Mouse (Mus musculus): ENCODE measurements around the gene Gm6309. TPM values are rescaled to one million over a fixed set of nuclear protein-coding genes. Genes with fewer than 3 reads are reported as not detected.
"Not testable (repeated sequence)": the region's sequence is repeated elsewhere in the genome, so short reads cannot be mapped to it uniquely, and the experiment has no call there.

The Gm6309 gene
- polyA plus RNA-seq (2015; fragmentation: Nextera tagmentation; extraction: Ambion mirVana): not detected in 2 replicates

GRCm38 (mm10) chr5:146170621-146171020 is at the start of gene Gm6309:
Gene Gm6309 (minus strand): TSS chr5:146170721.
- 75% methylated on average over 2 of the region's 2 CpGs for WGBS
- H3K9me3 ChIP-seq (replicated peaks; ENCODE audit: control insufficient read depth, low read length); H3K9ac ChIP-seq (ENCODE audit: low read length); H3K27ac ChIP-seq (ENCODE audit: low read length); H3K4me2 ChIP-seq (ENCODE audit: low read depth, low read length); H3K4me3 ChIP-seq (replicated peaks; ENCODE audit: low read length); H3K27me3 ChIP-seq (ENCODE audit: control insufficient read depth, insufficient read depth, low read length); H3K36me3 ChIP-seq (ENCODE audit: control insufficient read depth, insufficient read depth, low read length); H3K4me1 ChIP-seq (ENCODE audit: control insufficient read depth, insufficient read depth, low read length); ATAC-seq (ENCODE audit: insufficient read depth, low FRiP score): not testable (repeated sequence)

GRCm38 (mm10) chr5:146205537-146205936 is 35.0 kb upstream of the Gm6309 start:
- H3K4me1 ChIP-seq (ENCODE audit: control insufficient read depth, insufficient read depth, low read length): no peaks in the 10 kb centered on the region
- H3K27ac ChIP-seq (ENCODE audit: low read length): no peak overlapping the region
- peaks cover 45% of the 10 kb centered on the region for H3K36me3 ChIP-seq (ENCODE audit: control insufficient read depth, insufficient read depth, low read length)
- WGBS: 92% methylated on average over 5 of the region's 5 CpGs
- H3K27me3 ChIP-seq (ENCODE audit: control insufficient read depth, insufficient read depth, low read length): no peaks in the 10 kb centered on the region
- no peaks in the 10 kb centered on the region for H3K9me3 ChIP-seq (replicated peaks; ENCODE audit: control insufficient read depth, low read length)
- H3K4me3 ChIP-seq (replicated peaks; ENCODE audit: low read length): no peak overlapping the region
- no peak for ATAC-seq (ENCODE audit: insufficient read depth, low FRiP score)
- no peak overlapping the region for H3K9ac ChIP-seq (ENCODE audit: low read length)
- H3K4me2 ChIP-seq (ENCODE audit: low read depth, low read length): no peak overlapping the region

- Histone ChIP-seq H3K4me3 (replicated peaks; ENCODE audit: low read length) (no peak overlapping the region), H3K4me2 (ENCODE audit: low read depth, low read length) (no peak overlapping the region), H3K9ac (ENCODE audit: low read length) (no peak overlapping the region), H3K27me3 (ENCODE audit: control insufficient read depth, insufficient read depth, low read length) (no peaks in the 10 kb centered on the region), H3K36me3 (ENCODE audit: control insufficient read depth, insufficient read depth, low read length) (peaks cover 36% of the 10 kb centered on the region), H3K27ac (ENCODE audit: low read length) (no peak overlapping the region), H3K9me3 (replicated peaks; ENCODE audit: control insufficient read depth, low read length) (no peaks in the 10 kb centered on the region), H3K4me1 (ENCODE audit: control insufficient read depth, insufficient read depth, low read length) (no peaks in the 10 kb centered on the region)
- 77% methylated on average over 2 of the region's 2 CpGs for WGBS
- ATAC-seq (ENCODE audit: insufficient read depth, low FRiP score): no peak
These were observed 33.4 kb upstream of the Gm6309 start for GRCm38 (mm10) chr5:146203921-146204320.

GRCm38 (mm10) chr5:146200580-146200979 is 30.1 kb upstream of the Gm6309 start:
- no peak for ATAC-seq (ENCODE audit: insufficient read depth, low FRiP score)
- H3K27ac ChIP-seq (ENCODE audit: low read length): no peak overlapping the region
- 98% methylated on average over 6 of the region's 6 CpGs for WGBS

DNA sequence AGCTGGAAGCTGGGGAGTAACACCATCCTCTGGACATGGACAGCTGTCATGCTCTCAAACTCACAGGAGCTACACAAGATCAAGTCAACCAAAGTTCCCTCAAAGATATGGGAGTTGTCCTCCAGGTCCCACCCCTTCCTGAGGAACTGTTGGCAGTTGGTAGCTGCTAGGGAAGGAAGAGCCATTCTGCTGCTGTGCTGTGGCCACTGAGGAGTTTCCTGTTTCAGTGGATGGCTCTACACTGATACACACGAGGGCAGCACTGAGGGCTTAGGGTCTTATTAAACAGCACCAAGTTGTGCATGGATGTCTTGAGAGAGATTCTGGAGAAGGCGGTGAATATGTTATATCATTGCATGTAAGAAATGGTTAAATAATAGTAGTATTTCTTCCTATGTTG is 29.0 kb upstream of the Gm6309 start:
- peaks cover 15% of the 10 kb centered on the region for H3K36me3 ChIP-seq (ENCODE audit: control insufficient read depth, insufficient read depth, low read length)
- no peak for ATAC-seq (ENCODE audit: insufficient read depth, low FRiP score)
- H3K4me3 ChIP-seq (replicated peaks; ENCODE audit: low read length): no peak overlapping the region
- H3K4me1 ChIP-seq (ENCODE audit: control insufficient read depth, insufficient read depth, low read length): no peaks in the 10 kb centered on the region
- no peak overlapping the region for H3K4me2 ChIP-seq (ENCODE audit: low read depth, low read length)
- 79% methylated on average over 2 of the region's 2 CpGs for WGBS
- no peaks in the 10 kb centered on the region for H3K9me3 ChIP-seq (replicated peaks; ENCODE audit: control insufficient read depth, low read length)
- H3K9ac ChIP-seq (ENCODE audit: low read length): no peak overlapping the region
- no peak overlapping the region for H3K27ac ChIP-seq (ENCODE audit: low read length)
- no peaks in the 10 kb centered on the region for H3K27me3 ChIP-seq (ENCODE audit: control insufficient read depth, insufficient read depth, low read length)

More at GRCm38 (mm10) chr5:146200580-146200979, 30.1 kb upstream of the Gm6309 start:
- H3K36me3 ChIP-seq (ENCODE audit: control insufficient read depth, insufficient read depth, low read length): peaks cover 17% of the 10 kb centered on the region
- H3K4me1 ChIP-seq (ENCODE audit: control insufficient read depth, insufficient read depth, low read length): no peaks in the 10 kb centered on the region
- H3K9ac ChIP-seq (ENCODE audit: low read length): no peak overlapping the region
- H3K9me3 ChIP-seq (replicated peaks; ENCODE audit: control insufficient read depth, low read length): no peaks in the 10 kb centered on the region
- no peak overlapping the region for H3K4me2 ChIP-seq (ENCODE audit: low read depth, low read length)
- no peak overlapping the region for H3K4me3 ChIP-seq (replicated peaks; ENCODE audit: low read length)
- no peaks in the 10 kb centered on the region for H3K27me3 ChIP-seq (ENCODE audit: control insufficient read depth, insufficient read depth, low read length)

DNA sequence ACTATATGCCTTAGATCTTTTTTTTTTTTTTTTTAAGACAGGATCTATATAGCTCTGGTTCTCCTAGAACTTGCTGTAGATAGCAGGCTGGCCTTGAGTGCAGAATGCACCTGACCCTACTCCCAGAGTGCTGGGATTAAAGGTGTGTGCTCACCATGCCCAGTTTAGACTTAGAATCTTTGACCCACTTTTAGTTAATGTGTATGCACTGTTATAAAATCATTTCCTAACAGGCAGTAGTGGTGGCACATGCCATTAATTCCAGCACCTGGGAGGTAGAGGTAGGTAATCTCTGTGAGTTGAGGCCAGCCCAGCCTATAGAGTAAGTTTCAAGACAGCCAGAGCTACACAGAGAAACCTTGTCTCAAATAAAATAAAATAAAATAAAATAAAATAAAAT is 28.6 kb upstream of the Gm6309 start:
- H3K9ac ChIP-seq (ENCODE audit: low read length): no peak overlapping the region
- no peak for ATAC-seq (ENCODE audit: insufficient read depth, low FRiP score)
- H3K36me3 ChIP-seq (ENCODE audit: control insufficient read depth, insufficient read depth, low read length): peaks cover 10% of the 10 kb centered on the region
- H3K4me2 ChIP-seq (ENCODE audit: low read depth, low read length): no peak overlapping the region
- H3K9me3 ChIP-seq (replicated peaks; ENCODE audit: control insufficient read depth, low read length): no peaks in the 10 kb centered on the region
- H3K27me3 ChIP-seq (ENCODE audit: control insufficient read depth, insufficient read depth, low read length): no peaks in the 10 kb centered on the region
- H3K27ac ChIP-seq (ENCODE audit: low read length): no peak overlapping the region
- H3K4me3 ChIP-seq (replicated peaks; ENCODE audit: low read length): no peak overlapping the region
- H3K4me1 ChIP-seq (ENCODE audit: control insufficient read depth, insufficient read depth, low read length): no peaks in the 10 kb centered on the region

DNA sequence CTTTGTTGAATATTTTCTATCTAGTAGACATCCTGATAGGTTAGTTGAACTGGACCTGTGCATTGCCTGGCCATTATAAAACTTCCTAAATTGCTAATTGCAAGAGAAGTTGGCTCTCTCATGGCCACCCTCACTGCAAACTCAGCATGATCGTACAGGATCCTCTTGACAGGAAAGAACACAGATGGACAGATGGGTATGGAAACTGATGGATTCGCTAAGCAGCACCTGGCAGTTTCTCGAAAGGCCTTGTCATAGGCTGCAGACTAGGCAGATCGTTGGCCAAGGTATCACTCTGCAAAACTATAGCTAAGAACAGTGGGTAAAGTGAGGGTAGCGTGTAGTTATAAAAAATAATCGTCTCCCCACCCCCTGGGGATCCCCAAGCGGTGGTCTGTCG is 22.8 kb upstream of the Gm6309 start:
- WGBS: 78% methylated on average over 8 of the region's 8 CpGs
- H3K4me2 ChIP-seq (ENCODE audit: low read depth, low read length): no peak overlapping the region
- no peak for ATAC-seq (ENCODE audit: insufficient read depth, low FRiP score)

DNA sequence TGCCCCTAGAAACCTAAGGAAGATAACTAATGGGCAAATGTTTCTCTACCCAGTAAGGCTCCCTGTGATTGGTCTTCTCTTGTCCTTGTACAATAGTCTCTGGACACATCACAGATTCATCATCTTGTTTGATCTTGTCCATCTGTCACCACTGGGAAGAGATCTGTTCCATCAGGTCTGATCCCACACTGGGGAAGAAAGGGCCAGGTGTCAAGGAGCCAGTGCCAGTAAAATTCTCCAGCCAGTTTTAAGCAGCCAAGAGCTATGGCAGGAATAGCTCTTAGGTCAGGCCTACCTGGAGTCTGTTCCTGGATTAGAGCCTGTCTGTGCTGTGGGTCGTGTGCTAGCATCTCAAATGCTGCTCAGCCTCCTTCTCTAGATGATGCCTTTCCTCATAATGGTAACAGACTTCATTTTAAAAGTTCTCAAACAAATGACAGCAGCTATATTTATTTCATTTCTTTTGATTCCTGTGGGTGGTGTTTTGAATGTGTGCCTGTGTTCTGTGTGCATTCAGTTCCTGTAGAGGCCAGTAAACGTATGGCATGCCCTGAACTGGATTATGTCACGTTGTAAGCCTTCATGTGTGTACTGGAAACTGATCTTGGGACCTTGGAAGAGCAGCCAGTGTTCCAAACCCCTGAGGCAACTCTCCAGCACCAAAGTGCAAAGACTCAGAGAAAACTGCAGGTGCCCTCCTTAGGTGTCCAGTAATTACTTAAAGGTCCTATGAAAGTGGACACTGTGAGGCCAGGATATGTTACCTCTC is 20.2 kb upstream of the Gm6309 start:
- H3K4me2 ChIP-seq (ENCODE audit: low read depth, low read length): no peak overlapping the region
- no peak overlapping the region for H3K9ac ChIP-seq (ENCODE audit: low read length)

More for the DNA sequence above, 22.8 kb upstream of the Gm6309 start:
- no peaks in the 10 kb centered on the region for H3K4me1 ChIP-seq (ENCODE audit: control insufficient read depth, insufficient read depth, low read length)
- no peaks in the 10 kb centered on the region for H3K27me3 ChIP-seq (ENCODE audit: control insufficient read depth, insufficient read depth, low read length)
- H3K27ac ChIP-seq (ENCODE audit: low read length): no peak overlapping the region
- H3K9ac ChIP-seq (ENCODE audit: low read length): no peak overlapping the region
- no peaks in the 10 kb centered on the region for H3K9me3 ChIP-seq (replicated peaks; ENCODE audit: control insufficient read depth, low read length)
- no peaks in the 10 kb centered on the region for H3K36me3 ChIP-seq (ENCODE audit: control insufficient read depth, insufficient read depth, low read length)
- H3K4me3 ChIP-seq (replicated peaks; ENCODE audit: low read length): no peak overlapping the region

GRCm38 (mm10) chr5:146190093-146190492 is 19.6 kb upstream of the Gm6309 start:
- Histone ChIP-seq H3K4me3 (replicated peaks; ENCODE audit: low read length) (no peak overlapping the region), H3K4me2 (ENCODE audit: low read depth, low read length) (no peak overlapping the region), H3K9me3 (replicated peaks; ENCODE audit: control insufficient read depth, low read length) (no peaks in the 10 kb centered on the region), H3K27me3 (ENCODE audit: control insufficient read depth, insufficient read depth, low read length) (no peaks in the 10 kb centered on the region), H3K9ac (ENCODE audit: low read length) (no peak overlapping the region), H3K4me1 (ENCODE audit: control insufficient read depth, insufficient read depth, low read length) (no peaks in the 10 kb centered on the region), H3K27ac (ENCODE audit: low read length) (no peak overlapping the region), H3K36me3 (ENCODE audit: control insufficient read depth, insufficient read depth, low read length) (no peaks in the 10 kb centered on the region)
- ATAC-seq (ENCODE audit: insufficient read depth, low FRiP score): no peak
- 51% methylated on average over 4 of the region's 4 CpGs for WGBS

More for the DNA sequence above, 20.2 kb upstream of the Gm6309 start:
- no peaks in the 10 kb centered on the region for H3K36me3 ChIP-seq (ENCODE audit: control insufficient read depth, insufficient read depth, low read length)
- 56% methylated on average over 3 of the region's 3 CpGs for WGBS
- ATAC-seq (ENCODE audit: insufficient read depth, low FRiP score): no peak
- no peaks in the 10 kb centered on the region for H3K27me3 ChIP-seq (ENCODE audit: control insufficient read depth, insufficient read depth, low read length)
- no peaks in the 10 kb centered on the region for H3K4me1 ChIP-seq (ENCODE audit: control insufficient read depth, insufficient read depth, low read length)
- H3K27ac ChIP-seq (ENCODE audit: low read length): no peak overlapping the region
- no peaks in the 10 kb centered on the region for H3K9me3 ChIP-seq (replicated peaks; ENCODE audit: control insufficient read depth, low read length)
- no peak overlapping the region for H3K4me3 ChIP-seq (replicated peaks; ENCODE audit: low read length)
